Mouse (Mus musculus): ENCODE data around the gene Gm6034.
"Not testable (repeated sequence)": the region's sequence is repeated elsewhere in the genome, so short reads cannot be mapped to it uniquely, and the experiment has no call there.

Gene Gm6034

GRCm38 (mm10) chr17:36042610-36043169, at the start of gene Gm6034, which contains the start of gene H2-T22:
Gene Gm6034, plus strand, starts transcription at chr17:36042961.
Gene H2-T22, minus strand, starts transcription at chr17:36042747.
- DNase-seq (ENCODE audit: low spot score in 2 of 2): peak; percentile 71 to 83

- DNase-seq (ENCODE audit: low spot score in 2 of 2): peak; percentile 84 to 86
Observed at GRCm38 (mm10) chr17:35993675-35994074, 49.1 kb upstream of the Gm6034 start.

- peak; percentile 90 to 91 for DNase-seq (ENCODE audit: low spot score in 2 of 2)
Observed at GRCm38 (mm10) chr17:35994175-35994878, 48.4 kb upstream of the Gm6034 start.

- no peak for DNase-seq (ENCODE audit: low spot score in 2 of 2)
Observed at GRCm38 (mm10) chr17:35994879-35995240, 47.9 kb upstream of the Gm6034 start.

GRCm38 (mm10) chr17:35996949-35997348, 45.8 kb upstream of the Gm6034 start:
- peak; percentile 93 to 95 for DNase-seq (ENCODE audit: low spot score in 2 of 2)

- DNase-seq (ENCODE audit: low spot score in 2 of 2): no peak
Observed at GRCm38 (mm10) chr17:35997713-35998510, 44.8 kb upstream of the Gm6034 start.

- no peak for DNase-seq (ENCODE audit: low spot score in 2 of 2)
Observed at GRCm38 (mm10) chr17:35998545-35999305, 44.0 kb upstream of the Gm6034 start.

GRCm38 (mm10) chr17:35999356-35999755, 43.4 kb upstream of the Gm6034 start:
- no peak for DNase-seq (ENCODE audit: low spot score in 2 of 2)

GRCm38 (mm10) chr17:36000349-36000748, 42.4 kb upstream of the Gm6034 start:
- no peak for DNase-seq (ENCODE audit: low spot score in 2 of 2)

- no peak for DNase-seq (ENCODE audit: low spot score in 2 of 2)
Observed at GRCm38 (mm10) chr17:36001121-36001897, 41.5 kb upstream of the Gm6034 start.

GRCm38 (mm10) chr17:36001966-36002365, 40.8 kb upstream of the Gm6034 start:
- no peak for DNase-seq (ENCODE audit: low spot score in 2 of 2)

- no peak for DNase-seq (ENCODE audit: low spot score in 2 of 2)
Observed at GRCm38 (mm10) chr17:36003331-36003730, 39.4 kb upstream of the Gm6034 start.

- not testable (repeated sequence) for DNase-seq (ENCODE audit: low spot score in 2 of 2)
Observed at GRCm38 (mm10) chr17:36004409-36004808, 38.4 kb upstream of the Gm6034 start.

GRCm38 (mm10) chr17:36014977-36015376, 27.8 kb upstream of the Gm6034 start:
- no peak for DNase-seq (ENCODE audit: low spot score in 2 of 2)

GRCm38 (mm10) chr17:36017046-36017445, 25.7 kb upstream of the Gm6034 start:
- no peak for DNase-seq (ENCODE audit: low spot score in 2 of 2)

GRCm38 (mm10) chr17:36018979-36019378, 23.8 kb upstream of the Gm6034 start:
- DNase-seq (ENCODE audit: low spot score in 2 of 2): no peak

GRCm38 (mm10) chr17:36019519-36019918, 23.2 kb upstream of the Gm6034 start:
- no peak for DNase-seq (ENCODE audit: low spot score in 2 of 2)

- DNase-seq (ENCODE audit: low spot score in 2 of 2): peak in 1 of 2 experiments; percentile 42
Observed at GRCm38 (mm10) chr17:36020191-36021073, 22.3 kb upstream of the Gm6034 start, which contains the start of gene H2-T24. Gene H2-T24, minus strand, starts transcription at chr17:36020560.

GRCm38 (mm10) chr17:36021309-36021708, 21.5 kb upstream of the Gm6034 start:
- DNase-seq (ENCODE audit: low spot score in 2 of 2): no peak

GRCm38 (mm10) chr17:36022098-36022497, 20.7 kb upstream of the Gm6034 start:
- no peak for DNase-seq (ENCODE audit: low spot score in 2 of 2)

Data from right cerebral cortex, postnatal 10 days (tissue).